Mouse (Mus musculus) hindbrain, postnatal 0 days (tissue): ENCODE measurements around the gene Adam15. TPM values are rescaled to one million over a fixed set of nuclear protein-coding genes. Genes with fewer than 3 reads are reported as not detected.

ENCODE experiments used
- ATAC-seq: fragments of 200-750 bp; cut with Nextera tagmentation; 2 replicates; pipeline ENCODE4 v1.8.0; 2017; ENCODE audit warnings: mild to moderate bottlenecking, moderate TSS enrichment, moderate library complexity
- DNase-seq: peaks from one replicate; pipeline ENCODE4 v3.0.0-alpha.2; 2015; ENCODE audit warnings: low spot score
- H3K27ac ChIP-seq: fragments of 300-500 bp; sonication (generic); 2 replicates; pipeline ENCODE4 v1.5.1; 2014; ENCODE audit warnings: mild to moderate bottlenecking
- H3K27me3 ChIP-seq: fragments of 300-500 bp; sonication (generic); 2 replicates; pipeline ENCODE4 v1.6.1; 2014; ENCODE audit warnings: low read length, mixed read lengths; ENCODE audit not compliant: insufficient read depth
- H3K36me3 ChIP-seq: fragments of 300-500 bp; sonication (generic); 2 replicates; pipeline ENCODE4 v1.6.1; 2014; ENCODE audit warnings: low read length, mixed read lengths; ENCODE audit not compliant: insufficient read depth
- H3K4me1 ChIP-seq: fragments of 300-500 bp; sonication (generic); 2 replicates; pipeline ENCODE4 v1.6.1; 2014; ENCODE audit warnings: antibody characterized with exemption, low read length, mixed read lengths; ENCODE audit not compliant: insufficient read depth
- H3K4me2 ChIP-seq: fragments of 300-500 bp; sonication (generic); 2 replicates; pipeline ENCODE4 v1.6.1; 2014; ENCODE audit warnings: low read depth, mild to moderate bottlenecking, low read length, moderate library complexity, mixed read lengths
- H3K4me3 ChIP-seq: fragments of 300-500 bp; sonication (generic); 2 replicates; pipeline ENCODE4 v1.5.1; 2014; ENCODE audit warnings: low read length
- H3K9ac ChIP-seq: fragments of 300-500 bp; sonication (generic); replicated peaks from 2 replicates; pipeline ENCODE4 v1.6.1; 2014; ENCODE audit warnings: mild to moderate bottlenecking, low read length, moderate library complexity, mixed read lengths
- H3K9me3 ChIP-seq: fragments of 300-500 bp; sonication (generic); 2 replicates; pipeline ENCODE4 v1.6.1; 2016; ENCODE audit warnings: low read length, mixed read lengths
- CTCF ChIP-seq: IDR thresholded peaks from 2 replicates; pipeline ENCODE4 v1.5.1; 2016; ENCODE audit warnings: antibody characterized with exemption, control low read depth, low read depth
- WGBS: fragments of 180-500 bp; shearing (Covaris S2); extraction: QIAGEN DNeasy Blood & Tissue Kit; methylation state at CpG from one replicate; pipeline ENCODE4 v1.1.7; 2014; 5-methylcytosine and 5-hydroxymethylcytosine counted together
- polyA plus RNA-seq: library from polyadenylated mRNA; unstranded; fragments of >200 nt; fragmentation: Nextera tagmentation; extraction: Ambion mirVana; gene quantifications from 2 replicates; pipeline ENCODE4 v1.2.1, GENCODE M21; 2015
- total RNA-seq: library from RNA; depleted of rRNA; stranded (reverse); fragments of >200 nt; gene quantifications from 2 replicates; pipeline ENCODE4 v1.2.3, GENCODE M21; 2014

Adam15 gene
- total and polyA plus RNA-seq, 2 experiments from 2014 or later, result 73.2 to 94.4 TPM

DNA sequence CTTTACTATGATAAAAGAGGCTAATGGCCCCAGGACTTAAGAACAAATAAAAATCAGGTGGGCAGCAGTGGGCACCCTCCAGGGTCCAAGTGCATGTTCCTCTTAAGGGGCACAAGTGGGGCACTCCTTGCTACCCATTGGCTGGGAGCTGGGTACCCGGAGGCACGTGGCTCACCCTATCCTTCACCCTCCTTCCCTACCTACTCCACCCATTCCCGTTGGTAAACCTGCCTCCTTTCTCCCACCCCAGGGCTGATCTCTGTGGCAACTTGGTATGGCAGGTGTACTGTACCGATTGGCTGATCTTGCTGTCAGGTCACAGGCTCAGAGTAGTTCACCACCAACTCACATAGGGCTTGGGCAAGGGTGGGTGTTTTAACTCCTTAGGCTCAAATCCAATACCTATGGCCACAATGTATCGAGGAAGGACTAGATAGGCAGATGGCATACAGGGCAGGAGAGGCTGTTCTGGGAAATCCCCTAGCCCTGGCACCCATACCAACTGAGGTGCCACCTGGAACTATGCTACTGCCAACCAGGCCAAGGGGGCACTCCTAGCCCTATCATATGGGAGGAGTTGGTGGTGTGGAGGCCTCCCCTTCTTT, 34.0 kb upstream of the Adam15 start:
- no peak overlapping the region for H3K9ac ChIP-seq
- H3K27me3 ChIP-seq, result no peaks in the 10 kb centered on the region
- no peaks in the 10 kb centered on the region for H3K36me3 ChIP-seq
- H3K4me2 ChIP-seq, result no peak overlapping the region
- 83% methylated on average over 5 of the region's 5 CpGs for WGBS
- H3K4me3 ChIP-seq, result no peak overlapping the region
- no peak overlapping the region for H3K27ac ChIP-seq
- H3K9me3 ChIP-seq, result no peaks in the 10 kb centered on the region
- no peak for TF ChIP-seq CTCF
- 0 out of 2 replicates have a peak, but pooled peaks cover 2% of the 10 kb centered on the region for H3K4me1 ChIP-seq
- DNase-seq (no peak), ATAC-seq (no peak)

DNA sequence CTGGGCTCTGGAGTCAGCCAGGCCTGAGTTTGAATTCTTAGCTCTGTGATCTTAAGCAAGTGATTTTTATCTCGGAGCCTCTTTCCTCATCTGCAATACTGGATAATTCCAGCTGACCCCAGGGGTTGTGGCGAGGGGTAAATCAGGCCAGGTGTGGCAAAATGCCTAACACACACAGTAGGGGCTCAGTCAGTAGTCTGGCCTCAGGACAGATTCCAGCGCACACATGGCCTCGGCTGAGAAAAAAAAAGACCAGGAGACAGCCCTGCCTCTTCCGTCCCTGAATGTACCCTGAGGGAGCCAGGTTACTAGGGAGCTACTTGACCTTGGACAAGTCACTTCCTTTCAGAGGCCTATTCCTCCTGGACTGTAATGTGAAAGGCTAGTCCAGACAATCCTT, 33.2 kb upstream of the Adam15 start:
- DNase-seq (no peak), ATAC-seq (no peak)
- H3K9ac ChIP-seq, result no peak overlapping the region
- no peak overlapping the region for H3K4me3 ChIP-seq
- H3K27me3 ChIP-seq, result no peaks in the 10 kb centered on the region
- no peaks in the 10 kb centered on the region for H3K9me3 ChIP-seq
- WGBS, result 81% methylated on average over 5 of the region's 5 CpGs
- H3K4me2 ChIP-seq, result no peak overlapping the region
- TF ChIP-seq CTCF, result no peak
- H3K27ac ChIP-seq, result no peak overlapping the region
- H3K4me1 ChIP-seq, result 0 out of 2 replicates have a peak, but pooled peaks cover 4% of the 10 kb centered on the region
- no peaks in the 10 kb centered on the region for H3K36me3 ChIP-seq

DNA sequence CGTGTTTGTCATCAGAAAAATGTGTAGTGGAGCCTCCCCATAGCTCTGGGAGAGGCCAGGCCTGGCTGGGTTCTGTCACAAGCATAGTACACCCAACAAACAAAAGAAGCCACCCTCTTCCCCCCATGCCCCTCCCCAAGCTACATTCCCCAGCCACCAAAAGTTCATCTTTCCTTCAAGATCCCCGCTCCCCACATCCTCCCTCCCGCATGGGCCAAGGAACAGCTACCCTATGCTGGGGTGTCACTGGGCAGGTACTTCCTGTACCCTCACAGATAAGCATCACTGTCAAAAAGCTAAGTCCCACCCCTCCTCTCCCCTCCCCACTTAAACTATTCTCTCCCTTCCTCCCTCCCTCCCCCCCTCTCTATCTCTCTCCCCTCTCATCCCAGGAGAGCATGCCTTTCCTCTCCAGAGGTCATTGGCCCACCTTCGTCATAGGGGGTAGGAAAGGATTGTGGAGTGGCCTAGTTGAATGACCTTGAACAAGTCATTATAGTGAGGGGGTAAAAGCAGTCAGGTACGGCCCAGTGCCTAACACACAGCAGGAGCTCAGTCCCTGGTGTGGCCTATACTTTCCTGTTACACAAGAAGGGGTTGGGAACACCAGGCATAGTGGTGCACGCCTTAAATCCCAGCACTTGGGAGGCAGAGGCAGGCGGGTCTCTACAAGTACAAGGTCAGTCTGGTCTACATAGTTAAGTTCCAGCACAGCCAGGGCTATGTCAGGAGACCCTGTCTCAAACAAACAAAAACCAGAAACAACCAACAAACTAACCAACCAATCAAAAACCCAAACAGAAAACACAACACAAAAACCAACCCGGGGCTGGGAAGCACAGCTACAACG, 32.5 kb upstream of the Adam15 start:
- DNase-seq, result no peak

GRCm38 (mm10) chr3:89381233-89381632, 31.4 kb upstream of the Adam15 start:
- TF ChIP-seq CTCF, result no peak
- 0 out of 2 replicates have a peak, but pooled peaks cover 4% of the 10 kb centered on the region for H3K4me1 ChIP-seq
- ATAC-seq, result no peak
- no peak for DNase-seq
- no peaks in the 10 kb centered on the region for H3K36me3 ChIP-seq
- no peaks in the 10 kb centered on the region for H3K27me3 ChIP-seq
- H3K27ac ChIP-seq, result no peak overlapping the region
- H3K4me3 ChIP-seq, result no peak overlapping the region
- WGBS, result 78% methylated on average over 11 of the region's 11 CpGs
- no peaks in the 10 kb centered on the region for H3K9me3 ChIP-seq
- H3K9ac ChIP-seq, result no peak overlapping the region
- no peak overlapping the region for H3K4me2 ChIP-seq

More for the DNA sequence above, 32.5 kb upstream of the Adam15 start:
- WGBS, result 86% methylated on average over 9 of the region's 9 CpGs
- H3K4me3 ChIP-seq, result no peak overlapping the region
- no peak for ATAC-seq
- H3K36me3 ChIP-seq, result no peaks in the 10 kb centered on the region
- no peak overlapping the region for H3K4me2 ChIP-seq
- 0 out of 2 replicates have a peak, but pooled peaks cover 4% of the 10 kb centered on the region for H3K4me1 ChIP-seq
- H3K27me3 ChIP-seq, result no peaks in the 10 kb centered on the region
- no peak overlapping the region for H3K9ac ChIP-seq
- TF ChIP-seq CTCF, result no peak
- no peak overlapping the region for H3K27ac ChIP-seq
- H3K9me3 ChIP-seq, result no peaks in the 10 kb centered on the region

GRCm38 (mm10) chr3:89380711-89381110, 30.9 kb upstream of the Adam15 start:
- no peak for DNase-seq
- no peak overlapping the region for H3K27ac ChIP-seq
- WGBS, result 97% methylated on average over 18 of the region's 18 CpGs
- H3K9ac ChIP-seq, result no peak overlapping the region
- H3K4me2 ChIP-seq, result no peak overlapping the region
- no peak for ATAC-seq
- H3K27me3 ChIP-seq, result no peaks in the 10 kb centered on the region
- no peak for TF ChIP-seq CTCF
- 0 out of 2 replicates have a peak, but pooled peaks cover 4% of the 10 kb centered on the region for H3K4me1 ChIP-seq
- H3K9me3 ChIP-seq, result no peaks in the 10 kb centered on the region
- no peaks in the 10 kb centered on the region for H3K36me3 ChIP-seq
- no peak overlapping the region for H3K4me3 ChIP-seq

- DNase-seq (no peak), ATAC-seq (no peak)
- Histone ChIP-seq H3K4me3 (no peak overlapping the region), H3K36me3 (no peaks in the 10 kb centered on the region), H3K27ac (no peak overlapping the region), H3K9me3 (no peaks in the 10 kb centered on the region), H3K27me3 (no peaks in the 10 kb centered on the region), H3K9ac (no peak overlapping the region), H3K4me2 (no peak overlapping the region), H3K4me1 (0 out of 2 replicates have a peak, but pooled peaks cover 4% of the 10 kb centered on the region)
- WGBS, result 94% methylated on average over 14 of the region's 14 CpGs
- TF ChIP-seq CTCF, result no peak
Measured at GRCm38 (mm10) chr3:89380291-89380690, 30.5 kb upstream of the Adam15 start.
